Mouse (Mus musculus) T-helper 1 cell (primary cell): ENCODE results near the gene Otulin.

Source experiments
- in situ Hi-C: fragments of 300-600 bp; cut with MboI, MseI; formaldehyde crosslinking; loops from one replicate; pipeline ENCODE4 v1.15.1; 2025; ENCODE audit warnings: high pct_unique_total_duplicates

Otulin gene

GRCm38 (mm10) chr15:27552129-27552700, 78.3 kb downstream of the Otulin start:
- in situ Hi-C loops: loop anchor here (25.0 kb wide), 1 partner anchor 1090 kb away; no protein-coding TSS in a partner anchor

DNA sequence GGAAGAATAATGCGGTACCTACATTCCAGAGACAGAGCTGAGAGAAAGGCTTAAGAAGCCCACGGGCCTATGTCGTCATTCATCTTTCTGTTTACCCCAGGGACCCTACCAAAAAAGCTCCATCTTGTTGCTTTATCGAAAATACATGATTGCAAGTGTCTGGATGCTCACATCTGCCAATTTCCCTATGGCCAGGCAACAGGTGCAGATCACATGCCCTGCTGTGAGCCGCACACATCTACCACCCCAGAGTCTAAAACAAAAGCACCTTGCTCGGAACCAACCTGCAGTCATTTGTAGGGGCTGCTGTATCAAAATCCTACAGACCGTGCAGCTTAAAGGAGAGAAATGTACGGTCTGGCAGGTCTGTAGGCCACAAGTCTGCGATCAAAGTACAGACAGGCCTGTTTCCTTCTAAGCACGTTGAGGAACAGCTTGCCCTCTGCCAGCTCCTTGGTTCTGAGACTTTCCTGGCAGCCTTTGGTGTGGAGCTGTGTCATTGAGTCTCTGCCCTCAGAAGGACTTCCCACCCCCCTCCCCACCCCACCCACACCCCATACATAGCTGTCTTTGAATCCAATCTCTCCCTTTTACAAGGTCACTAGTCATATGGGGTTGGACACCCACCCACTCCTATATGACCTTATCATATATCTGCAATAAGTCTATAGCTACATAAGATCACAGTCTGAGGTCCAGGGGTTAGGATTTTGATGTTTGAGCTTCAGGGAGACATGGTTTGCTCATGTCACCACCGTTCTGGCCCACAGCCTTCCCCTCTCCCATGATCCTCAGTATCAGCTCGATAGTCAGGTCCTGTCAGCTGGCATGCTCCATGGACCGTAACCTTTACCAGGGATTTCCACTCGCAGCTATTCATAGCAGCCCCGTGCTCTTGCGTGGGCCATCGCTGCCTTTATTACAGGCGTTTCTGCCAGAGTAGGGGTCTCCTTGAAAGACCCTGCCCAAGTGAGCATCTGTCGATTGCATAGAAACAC, 79.1 kb downstream of the Otulin start:
- in situ Hi-C loops: loop anchor here (25.0 kb wide), 1 partner anchor 1089 kb away; no protein-coding TSS in a partner anchor

DNA sequence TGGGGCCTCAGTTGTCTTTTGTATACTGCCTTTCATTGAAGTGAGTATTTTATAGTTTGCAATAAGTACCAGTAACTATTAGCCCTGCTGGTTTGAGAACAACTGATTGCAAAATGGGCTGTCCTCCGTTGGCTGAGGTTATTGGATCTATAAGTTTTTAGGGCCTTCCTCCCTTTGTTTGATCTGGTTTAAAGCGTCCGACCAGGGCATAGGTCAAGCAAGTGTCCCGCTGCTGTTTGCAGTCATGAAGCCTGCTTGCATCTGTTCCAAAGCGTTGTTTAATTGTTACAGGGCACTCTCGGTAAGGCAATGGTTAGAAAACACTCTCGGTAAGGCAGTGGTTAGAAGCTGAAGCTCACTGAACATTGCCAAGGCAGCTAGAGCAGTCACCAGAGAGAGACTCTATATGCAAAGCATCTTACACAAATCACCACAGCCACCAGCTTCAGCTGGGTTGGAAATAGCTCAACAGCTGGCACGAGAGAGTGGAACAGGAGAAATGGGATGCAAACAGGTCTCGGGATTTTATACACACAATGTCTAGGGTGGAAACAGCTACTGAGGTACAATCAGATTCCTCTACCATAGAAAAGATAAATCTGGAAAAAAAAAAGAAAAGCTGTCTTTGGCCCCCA, 80.0 kb downstream of the Otulin start:
- in situ Hi-C loops: loop anchor here (25.0 kb wide), 1 partner anchor 1088 kb away; no protein-coding TSS in a partner anchor

GRCm38 (mm10) chr15:27549878-27550277, 80.6 kb downstream of the Otulin start:
- in situ Hi-C loops: loop anchor here (25.0 kb wide), 1 partner anchor 1088 kb away; no protein-coding TSS in a partner anchor

DNA sequence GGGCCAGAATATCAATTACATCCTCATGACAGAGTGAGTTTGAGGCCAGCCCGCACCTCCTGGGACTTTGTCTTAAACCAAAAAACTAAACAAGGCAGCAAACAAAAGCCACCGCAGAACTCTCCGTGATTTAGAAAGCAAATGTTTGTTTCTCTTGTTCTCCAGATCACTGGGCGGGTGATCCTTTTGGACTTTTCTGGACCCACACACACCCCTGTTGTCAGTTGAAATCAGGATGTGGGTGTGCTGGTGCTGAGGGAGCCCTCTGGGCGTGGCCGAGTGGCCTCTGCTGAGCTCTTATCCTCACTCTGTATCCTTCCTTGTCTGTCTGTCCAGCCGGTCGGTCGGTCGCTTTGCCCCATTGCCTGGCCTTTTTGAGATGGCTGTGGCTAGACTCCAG, 81.4 kb downstream of the Otulin start:
- in situ Hi-C loops: no loop called here

GRCm38 (mm10) chr15:27548110-27548509, 82.4 kb downstream of the Otulin start:
- in situ Hi-C loops: no loop called here

GRCm38 (mm10) chr15:27545203-27545602, 85.3 kb downstream of the Otulin start:
- in situ Hi-C loops: no loop called here

DNA sequence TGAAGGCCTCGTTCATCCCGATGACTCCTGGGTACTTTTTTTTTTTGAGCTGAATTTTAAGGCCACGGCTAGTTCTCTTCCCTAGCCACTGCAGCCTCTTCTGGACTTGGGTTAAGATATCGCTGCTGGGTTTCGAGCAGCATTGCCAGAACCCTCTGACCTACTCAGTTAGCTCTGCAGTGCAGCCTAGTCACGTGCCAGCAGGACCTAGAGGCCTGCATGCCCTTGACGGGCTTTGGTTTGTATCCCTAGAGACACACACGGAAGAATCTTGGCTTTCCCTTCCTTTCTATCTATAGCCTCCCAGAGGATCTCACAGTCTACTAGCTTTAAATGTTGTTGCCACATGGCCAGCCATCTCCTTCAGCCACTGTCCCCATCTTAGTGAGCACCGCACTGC, 90.7 kb downstream of the Otulin start:
- in situ Hi-C loops: no loop called here

- in situ Hi-C loops: no loop called here
Measured at GRCm38 (mm10) chr15:27537519-27538223, 92.8 kb downstream of the Otulin start.

GRCm38 (mm10) chr15:27536771-27537170, 93.7 kb downstream of the Otulin start:
- in situ Hi-C loops: no loop called here

- in situ Hi-C loops: no loop called here
Measured at GRCm38 (mm10) chr15:27536186-27536585, 94.3 kb downstream of the Otulin start.

DNA sequence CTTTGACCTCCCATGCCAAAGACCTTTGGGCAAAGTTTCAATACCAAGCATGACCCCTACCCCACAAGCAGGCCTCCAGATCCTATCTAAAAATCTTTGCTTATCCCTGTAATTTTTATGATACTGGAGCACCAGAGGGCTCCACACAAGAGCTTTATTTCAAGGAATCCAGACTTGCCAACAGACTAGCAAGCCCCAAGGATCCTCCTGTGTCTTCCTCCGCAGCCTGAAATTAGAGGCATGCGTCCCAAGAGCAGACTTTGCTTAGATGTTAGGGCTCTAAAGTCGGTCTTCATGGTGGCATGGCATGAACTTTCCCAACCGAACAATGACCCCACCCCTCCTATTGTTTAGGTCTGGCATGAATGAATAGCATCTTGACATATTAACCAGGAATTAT, 94.8 kb downstream of the Otulin start:
- in situ Hi-C loops: no loop called here

- in situ Hi-C loops: no loop called here
Measured at GRCm38 (mm10) chr15:27533036-27533435, 97.5 kb downstream of the Otulin start.

DNA sequence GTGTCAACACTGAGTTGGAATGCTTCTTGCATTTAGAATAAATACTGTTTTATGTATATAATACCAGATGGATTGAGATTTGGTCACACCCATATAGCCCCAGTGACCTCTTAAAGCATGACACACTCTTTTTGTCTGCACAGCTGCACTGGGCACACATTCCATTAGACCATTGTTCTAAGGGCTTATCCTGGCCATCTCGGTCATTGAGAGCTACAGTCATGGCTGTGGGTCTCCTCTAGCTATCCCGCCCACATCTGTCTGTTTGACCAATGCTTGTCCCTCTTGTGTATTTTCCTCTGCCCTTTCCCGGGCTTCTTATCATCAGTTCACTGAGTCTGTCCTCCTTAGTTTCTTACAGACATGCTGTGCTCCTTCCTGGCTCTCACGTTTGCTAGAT, 100.5 kb downstream of the Otulin start:
- in situ Hi-C loops: no loop called here

GRCm38 (mm10) chr15:27528896-27529295, 101.6 kb downstream of the Otulin start:
- in situ Hi-C loops: no loop called here

- in situ Hi-C loops: no loop called here
Measured at GRCm38 (mm10) chr15:27525233-27526005, 105.1 kb downstream of the Otulin start.

GRCm38 (mm10) chr15:27519857-27520256, 110.6 kb downstream of the Otulin start:
- in situ Hi-C loops: no loop called here

DNA sequence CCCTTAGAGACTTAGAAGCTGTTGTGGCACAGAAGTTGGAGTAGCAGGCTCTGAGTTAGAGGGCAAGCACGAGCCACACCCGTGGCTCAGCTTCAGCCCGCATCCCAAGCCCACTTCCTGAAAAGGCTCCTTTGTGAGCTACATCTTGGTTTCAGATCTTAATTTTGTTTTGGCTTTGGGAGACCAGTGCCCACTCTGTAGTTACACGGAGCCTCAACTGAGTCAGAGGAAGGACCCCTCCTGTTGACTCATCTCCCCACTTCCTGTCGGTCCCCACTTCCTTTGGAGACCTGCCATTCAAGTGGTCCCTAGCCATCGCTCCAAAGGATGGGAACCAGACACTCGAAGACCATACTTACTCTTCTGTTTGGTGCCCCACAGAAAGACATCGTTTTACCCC, 112.5 kb downstream of the Otulin start:
- in situ Hi-C loops: no loop called here

DNA sequence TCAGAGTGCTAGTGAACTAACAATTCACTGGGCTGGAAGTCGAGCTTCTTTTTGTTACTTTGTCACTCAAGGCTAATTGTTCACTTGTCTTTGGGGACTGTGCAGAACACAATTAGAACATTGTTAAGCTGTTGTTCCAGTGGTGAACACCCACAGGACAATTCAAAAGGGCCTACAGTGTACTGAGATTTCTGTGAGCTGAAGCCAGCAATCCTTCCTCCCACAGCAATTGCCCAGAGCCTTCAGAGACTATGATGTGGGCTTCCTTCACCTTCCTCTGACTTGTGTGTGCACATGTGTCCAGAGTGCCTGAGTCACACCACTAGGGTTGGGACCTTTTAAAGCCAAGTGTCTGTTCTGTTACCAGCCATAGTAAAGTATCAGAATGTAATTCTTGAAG, 113.6 kb downstream of the Otulin start:
- in situ Hi-C loops: no loop called here

GRCm38 (mm10) chr15:27508982-27509381, 121.5 kb downstream of the Otulin start:
- in situ Hi-C loops: no loop called here

DNA sequence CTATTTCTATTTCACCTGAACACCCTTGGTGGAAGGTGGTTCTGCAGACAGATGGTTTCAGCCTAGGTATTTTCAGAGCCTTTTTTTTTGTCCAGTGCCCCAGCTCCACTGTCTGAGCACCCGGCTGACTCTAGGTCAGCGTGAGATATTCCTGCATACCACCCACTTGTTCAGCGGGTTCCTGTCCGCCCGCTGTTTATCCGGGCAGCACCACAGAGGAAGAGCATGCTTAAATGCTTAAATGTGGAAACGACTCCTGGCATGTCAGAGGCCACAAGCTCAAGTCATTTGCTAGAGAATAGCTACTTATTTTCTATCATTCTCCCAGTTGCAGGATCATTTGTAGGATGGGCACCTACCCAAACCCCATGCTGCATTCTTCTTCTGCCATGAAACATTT, 122.3 kb downstream of the Otulin start:
- in situ Hi-C loops: no loop called here
